Mouse (Mus musculus) cerebellum, adult 11 months (tissue): Measurements from ENCODE around the gene Xkr8.

Source experiments
- DNase-seq: peaks from one replicate; pipeline ENCODE4 v3.0.0; 2022

Gene Xkr8

GRCm38 (mm10) chr4:132735894-132736293 lies 3.5 kb upstream of the Xkr8 start:
- no peak for DNase-seq

- no peak for DNase-seq
Measured at GRCm38 (mm10) chr4:132735389-132735788, 3.0 kb upstream of the Xkr8 start.

- DNase-seq: no peak
Measured at GRCm38 (mm10) chr4:132734766-132735165, 2.4 kb upstream of the Xkr8 start.

- no peak for DNase-seq
Measured at GRCm38 (mm10) chr4:132733071-132733770, 875 bp upstream of the Xkr8 start.

- DNase-seq: no peak
Measured at GRCm38 (mm10) chr4:132731616-132732015, 730 bp downstream of the Xkr8 start.

- DNase-seq: no peak
Measured at GRCm38 (mm10) chr4:132728233-132728632, 4.1 kb downstream of the Xkr8 start.

- no peak for DNase-seq
Measured at GRCm38 (mm10) chr4:132718251-132718650, 14.1 kb downstream of the Xkr8 start.

- no peak for DNase-seq
Measured at GRCm38 (mm10) chr4:132713181-132713580, 19.2 kb downstream of the Xkr8 start.

GRCm38 (mm10) chr4:132706885-132707284 lies 25.5 kb downstream of the Xkr8 start:
- no peak for DNase-seq

GRCm38 (mm10) chr4:132702076-132702475 lies 30.3 kb downstream of the Xkr8 start:
- DNase-seq: no peak

GRCm38 (mm10) chr4:132693366-132693765 lies 39.0 kb downstream of the Xkr8 start:
- no peak for DNase-seq

GRCm38 (mm10) chr4:132689634-132690033 lies 42.7 kb downstream of the Xkr8 start:
- no peak for DNase-seq

- DNase-seq: no peak
Measured at GRCm38 (mm10) chr4:132676771-132677539, 55.4 kb downstream of the Xkr8 start.
